Mouse (Mus musculus) thymus, postnatal 10 days (tissue): ENCODE measurements at regions not wholly inside any gene's neighbourhood (a gene's known extent, or its start where the extent isn't known, plus 50 kb on each side); places are given as distances from the start of the nearest gene placed in this dataset.
A peak's percentile ranks its signal among the peaks of the same experiment; 100 is the strongest.

ENCODE experiments used
- DNase-seq, 2 experiments: peaks; one replicate each; pipeline ENCODE4 v3.0.0; 2021; ENCODE audit warnings: low spot score in 2 of 2

DNA sequence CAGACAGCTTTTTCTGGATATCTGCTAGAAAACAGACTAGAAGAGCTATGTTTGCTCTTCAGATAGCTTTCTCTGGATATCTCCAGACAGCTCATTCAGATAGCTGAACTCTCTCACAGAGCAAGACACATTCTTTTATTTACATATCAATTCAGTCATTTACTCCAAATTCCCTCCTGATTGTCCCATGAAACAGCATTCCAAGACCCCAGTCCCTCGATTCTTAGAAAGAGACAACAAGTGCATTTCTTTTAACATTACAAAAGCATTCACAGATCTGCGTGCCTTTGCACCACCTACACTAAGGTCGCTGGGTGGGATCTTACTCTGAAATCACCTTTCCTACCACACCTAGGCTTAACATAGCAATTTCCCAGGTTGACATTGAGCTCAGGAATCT is 1039.5 kb upstream of the Ddx18 start:
- no peak for DNase-seq

DNA sequence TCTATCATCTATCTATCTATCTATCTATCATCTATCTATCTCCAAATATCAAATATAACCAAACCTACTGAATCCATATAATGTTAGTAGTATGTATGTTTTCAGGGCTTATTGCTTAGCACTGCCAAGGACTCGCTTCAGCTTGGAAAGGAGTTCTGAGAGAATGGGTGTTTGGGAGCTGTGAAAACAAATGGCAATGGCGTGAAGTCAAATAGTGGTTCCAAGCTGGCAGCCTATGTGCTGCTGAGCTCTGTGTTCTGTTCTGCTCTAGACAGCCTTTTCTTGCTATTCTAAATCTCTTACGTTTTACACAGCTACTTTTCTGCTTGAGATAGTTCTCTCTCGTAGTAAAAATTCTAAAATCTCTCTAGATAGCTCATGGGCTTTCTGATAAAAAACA is 1008.2 kb upstream of the Ddx18 start:
- no peak for DNase-seq

DNA sequence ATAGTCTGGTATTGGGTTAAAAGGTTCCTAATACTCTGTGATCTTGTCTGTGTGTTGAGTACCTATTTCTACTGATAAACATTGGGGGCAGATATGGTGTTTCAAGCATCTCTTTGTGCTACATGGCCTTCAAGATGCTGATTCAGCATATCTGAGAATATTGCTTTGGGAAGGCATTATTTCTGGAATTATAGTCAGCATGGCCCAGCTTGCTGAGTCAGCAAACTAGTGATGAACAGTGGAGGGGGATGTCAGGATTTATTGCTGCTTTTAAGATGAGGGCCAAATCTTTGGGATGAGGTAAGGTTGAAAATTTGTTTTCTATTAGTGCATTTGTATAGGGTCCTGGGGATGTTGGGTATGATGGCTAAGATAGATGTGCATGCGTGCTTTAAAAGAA is 983.8 kb upstream of the Ddx18 start:
- no peak for DNase-seq

DNA sequence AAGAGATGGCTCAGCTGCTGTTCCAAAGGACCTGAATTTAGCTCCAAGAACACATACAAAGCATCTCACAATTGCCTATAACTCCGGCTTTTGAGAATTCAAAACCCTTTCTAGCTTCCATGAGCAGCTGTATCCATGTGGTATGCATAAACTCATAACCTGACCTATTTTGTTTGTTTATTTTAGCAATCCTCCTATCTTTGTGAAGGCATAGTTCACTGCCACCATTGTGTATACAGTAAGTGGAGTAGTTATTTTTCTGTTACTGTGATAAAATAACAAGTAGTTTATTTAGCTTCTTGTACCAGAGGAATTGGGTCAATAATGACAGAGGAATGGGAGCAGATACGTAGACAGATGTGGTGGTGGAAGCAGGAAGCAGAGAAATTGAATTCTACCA is 941.8 kb upstream of the Ddx18 start:
- no peak for DNase-seq

DNA sequence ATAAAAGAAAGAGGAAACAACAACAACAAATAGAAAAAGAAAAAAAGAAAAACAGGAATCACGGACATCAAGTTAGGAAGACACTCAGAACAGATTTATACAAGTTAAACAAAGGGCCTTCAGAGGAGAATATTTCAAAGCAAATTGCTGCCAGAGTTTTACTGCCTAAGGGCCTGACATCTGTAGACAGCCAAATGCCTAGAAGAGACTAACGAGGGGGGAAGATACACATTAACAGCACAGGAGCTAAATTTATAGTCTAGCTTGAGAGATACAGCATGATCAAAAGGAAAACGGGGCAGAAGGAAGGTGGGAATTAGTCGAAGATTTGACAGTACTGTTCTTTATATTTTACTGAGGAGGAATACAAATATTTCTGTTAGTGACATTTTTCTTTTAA is 933.9 kb upstream of the Ddx18 start:
- DNase-seq: no peak

DNA sequence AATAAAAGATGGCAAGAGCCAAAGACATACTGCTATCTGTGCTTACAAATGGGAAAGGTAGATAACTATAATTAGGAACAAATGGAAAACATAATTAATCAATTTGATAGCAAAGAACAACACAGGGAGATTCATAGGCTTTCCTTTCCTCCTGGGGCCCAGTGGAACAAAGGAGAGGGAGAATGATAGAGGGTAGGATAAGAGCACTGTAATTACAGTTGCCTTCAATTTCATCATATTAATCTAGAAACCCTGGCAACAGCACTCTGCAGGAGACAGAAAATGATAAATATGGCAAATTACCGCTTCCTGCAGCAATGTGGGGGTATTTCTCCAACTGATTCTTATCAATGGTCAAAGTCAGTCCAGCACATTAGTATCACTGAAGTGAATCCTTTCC is 910.2 kb upstream of the Ddx18 start:
- no peak for DNase-seq

DNA sequence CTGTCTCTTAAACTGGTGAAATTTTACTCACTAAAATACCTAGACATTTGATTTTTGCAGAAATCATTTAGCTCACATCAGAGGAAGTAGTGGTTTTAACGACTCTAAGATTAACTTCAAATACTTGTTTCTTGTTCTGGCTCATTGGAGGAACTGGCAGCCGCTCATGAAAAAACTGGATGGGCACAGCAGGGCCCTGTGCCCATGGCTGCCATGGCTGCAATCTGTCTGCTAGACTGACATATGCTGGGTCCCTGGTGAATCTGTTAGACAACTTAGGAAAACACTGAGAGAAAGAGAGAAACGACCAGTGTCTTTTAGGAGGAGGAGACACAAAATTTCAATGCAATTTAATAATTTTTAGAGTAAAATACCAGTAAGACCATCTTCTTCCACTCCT is 896.1 kb upstream of the Ddx18 start:
- no peak for DNase-seq

DNA sequence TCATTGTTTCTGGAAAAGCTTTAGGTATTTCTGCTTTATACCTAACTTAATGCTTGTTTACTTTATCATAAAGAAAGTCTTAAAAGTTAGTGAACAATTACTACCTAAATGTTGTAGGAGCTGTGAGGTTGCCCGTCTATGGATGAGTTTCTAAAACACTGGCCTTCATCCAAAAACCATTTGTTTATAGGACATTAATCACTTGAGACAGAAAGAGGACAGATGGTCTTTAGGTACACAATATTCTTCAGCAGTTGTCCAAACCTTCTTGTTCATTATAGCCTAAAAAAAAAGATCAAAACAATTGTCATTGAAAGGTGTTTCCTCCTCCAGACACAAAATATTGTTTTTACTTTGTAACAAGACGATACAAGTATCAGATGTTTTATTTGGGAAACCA is 891.3 kb upstream of the Ddx18 start:
- DNase-seq: no peak

DNA sequence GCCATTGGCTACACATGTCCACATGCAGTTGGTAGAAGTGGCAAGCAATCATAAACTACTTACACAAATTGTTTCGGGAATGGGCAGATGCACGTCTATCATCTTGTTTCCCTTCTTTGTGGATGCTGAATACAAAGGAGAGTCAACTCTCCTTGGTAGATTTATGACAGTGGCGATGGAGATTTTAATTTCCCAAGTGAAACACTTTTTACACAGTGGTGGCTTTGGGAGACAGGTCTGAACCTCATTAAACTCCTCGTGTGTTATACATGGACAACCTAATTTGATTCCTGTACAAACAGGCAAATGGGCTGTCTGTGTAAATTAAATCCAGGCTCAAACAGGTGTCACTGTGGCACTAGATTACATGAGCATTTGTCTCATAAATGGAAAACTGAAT is 887.1 kb upstream of the Ddx18 start:
- DNase-seq: no peak

DNA sequence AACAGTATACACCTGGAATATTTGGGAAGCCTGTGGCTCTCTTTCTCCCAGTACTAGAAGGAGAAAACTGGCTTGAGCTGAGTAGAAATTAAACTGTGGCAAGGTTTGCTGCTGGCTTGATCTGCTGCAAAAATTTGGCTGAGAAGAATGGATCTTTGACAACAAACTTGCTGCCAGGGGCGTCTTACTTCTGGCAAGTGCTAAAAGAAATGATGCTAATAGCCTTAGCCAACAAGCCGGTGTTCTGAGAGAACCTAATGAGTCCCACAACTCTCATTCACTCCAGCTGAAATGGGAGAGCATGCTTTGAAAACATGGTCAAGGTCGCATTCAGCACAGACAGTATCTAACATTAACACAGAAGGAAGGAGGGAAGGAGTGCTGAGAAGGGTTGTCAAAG is 885.8 kb upstream of the Ddx18 start:
- DNase-seq: no peak

DNA sequence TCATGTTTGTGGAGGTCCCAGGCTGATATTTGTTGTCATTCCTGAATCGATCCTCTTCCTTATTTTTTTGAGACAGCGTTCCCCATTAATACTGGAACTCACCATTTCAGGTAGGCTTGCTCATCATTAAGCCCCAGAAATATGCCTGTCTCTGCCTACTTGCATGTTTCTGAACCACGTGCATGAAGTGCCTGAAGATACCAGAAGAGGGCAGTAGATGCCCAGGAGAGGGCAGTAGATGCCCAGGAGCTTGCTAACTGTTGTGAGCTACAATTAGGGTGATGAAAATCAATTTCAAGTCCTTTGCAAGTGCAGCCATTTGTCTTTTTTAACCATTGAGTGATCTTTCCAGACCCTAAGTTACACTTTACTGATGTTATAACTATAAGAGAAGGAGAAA is 871.6 kb upstream of the Ddx18 start:
- DNase-seq: peak in 1 of 2 experiments; percentile 4

DNA sequence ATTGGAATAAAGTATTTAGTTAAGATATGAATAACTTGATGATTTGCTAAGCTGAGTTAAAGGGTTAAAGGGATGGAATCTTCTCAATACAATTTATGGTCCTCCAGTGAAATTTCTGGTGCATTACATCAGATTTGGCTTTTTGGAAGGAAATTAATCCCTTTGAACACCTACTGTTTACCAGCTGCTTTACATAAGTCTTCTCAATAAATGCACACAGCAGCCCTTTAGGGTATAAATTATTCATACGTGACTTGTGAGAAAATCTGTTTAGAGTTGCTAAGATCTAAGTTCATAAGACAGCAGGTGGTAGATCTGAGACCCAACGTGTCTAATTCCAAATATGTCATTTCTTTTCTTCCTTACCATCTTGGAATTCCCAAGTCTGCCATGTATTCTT is 855.7 kb upstream of the Ddx18 start:
- no peak for DNase-seq

DNA sequence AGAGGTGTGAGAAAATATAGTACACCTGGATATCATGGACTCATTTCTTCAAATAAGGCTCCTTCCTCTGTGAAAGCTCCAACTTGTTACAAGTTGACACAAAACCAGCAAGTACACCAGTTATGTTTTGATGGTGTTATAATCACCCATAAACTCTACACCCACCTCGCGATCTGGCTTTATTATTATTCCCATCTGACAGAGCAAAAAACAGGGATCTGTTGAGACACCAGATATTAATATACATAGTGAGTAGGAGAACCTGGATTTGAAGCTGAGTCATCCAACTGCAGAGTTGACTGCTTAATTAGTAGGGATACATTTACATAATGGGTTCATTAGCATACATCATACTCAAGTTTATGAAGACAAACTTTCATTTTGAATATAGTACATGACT is 828.6 kb upstream of the Ddx18 start:
- no peak for DNase-seq

DNA sequence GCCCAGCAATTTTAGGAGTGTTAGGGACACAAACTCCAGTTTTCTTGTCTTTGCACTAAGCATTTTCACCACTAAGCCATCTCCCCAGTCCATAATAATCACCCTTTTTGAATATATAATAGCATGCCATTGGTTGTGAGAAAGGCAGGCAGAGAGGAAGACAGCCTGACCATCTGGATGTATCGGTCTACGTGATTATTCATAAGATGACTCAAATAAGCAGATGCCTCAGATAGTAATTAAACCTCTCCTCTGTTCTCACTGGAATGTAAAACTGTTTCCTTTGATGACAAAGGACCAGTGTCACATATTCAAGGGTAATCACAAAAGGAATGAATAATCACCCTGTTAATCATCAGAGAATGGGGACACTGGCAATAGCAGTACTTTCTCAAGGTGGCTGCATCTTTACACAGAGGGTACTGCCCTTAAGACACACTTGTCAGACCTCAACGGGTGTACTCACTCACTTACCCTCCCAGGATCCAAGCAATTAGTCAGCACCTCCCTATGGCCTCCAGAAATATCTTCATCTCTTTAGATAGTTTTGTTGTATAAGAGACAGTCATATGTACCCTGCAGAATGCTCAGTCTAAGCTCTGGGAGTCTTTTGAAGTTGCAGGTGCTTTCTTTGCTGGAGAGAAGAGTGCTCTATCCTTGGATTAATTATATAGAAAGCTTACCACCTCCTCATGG is 826.0 kb upstream of the Ddx18 start:
- no peak for DNase-seq

DNA sequence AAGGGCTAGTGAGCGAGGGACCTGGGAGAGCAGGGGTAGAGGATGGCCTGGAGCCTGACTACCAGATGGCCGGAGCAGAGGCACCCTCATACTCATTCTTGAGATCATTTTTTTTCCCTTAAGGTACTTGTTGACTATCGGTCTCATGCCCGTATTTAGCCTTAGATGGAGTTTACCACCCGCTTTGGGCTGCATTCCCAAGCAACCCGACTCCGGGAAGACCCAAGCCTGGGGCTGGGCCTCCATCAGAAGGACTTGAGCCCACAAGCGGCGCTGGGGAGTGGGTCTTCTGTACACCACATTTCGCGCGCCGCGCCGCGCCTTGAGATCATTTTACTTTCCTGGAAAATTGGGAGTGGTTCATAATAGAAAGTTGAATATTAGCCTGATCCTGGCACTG is 789.2 kb upstream of the Ddx18 start:
- DNase-seq: peak; percentile 90 to 99

DNA sequence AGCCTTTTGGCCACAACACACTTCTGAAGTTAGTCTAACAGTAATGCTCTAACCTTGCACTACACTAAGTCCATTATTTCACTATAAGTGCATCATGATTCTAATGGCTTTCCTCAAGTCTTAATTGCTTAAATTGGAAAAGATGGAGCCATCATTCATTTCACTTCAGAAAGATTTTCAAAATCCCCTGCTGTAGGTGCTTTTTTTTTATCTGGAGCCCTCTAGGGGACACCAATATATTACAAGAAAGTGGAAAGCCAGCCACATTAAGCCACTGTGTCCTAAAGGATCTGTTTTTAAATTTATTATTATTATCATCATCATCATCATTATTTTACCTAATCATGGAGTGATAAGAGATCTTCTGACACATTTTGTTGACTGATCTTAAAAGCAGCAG is 783.7 kb upstream of the Ddx18 start:
- no peak for DNase-seq

DNA sequence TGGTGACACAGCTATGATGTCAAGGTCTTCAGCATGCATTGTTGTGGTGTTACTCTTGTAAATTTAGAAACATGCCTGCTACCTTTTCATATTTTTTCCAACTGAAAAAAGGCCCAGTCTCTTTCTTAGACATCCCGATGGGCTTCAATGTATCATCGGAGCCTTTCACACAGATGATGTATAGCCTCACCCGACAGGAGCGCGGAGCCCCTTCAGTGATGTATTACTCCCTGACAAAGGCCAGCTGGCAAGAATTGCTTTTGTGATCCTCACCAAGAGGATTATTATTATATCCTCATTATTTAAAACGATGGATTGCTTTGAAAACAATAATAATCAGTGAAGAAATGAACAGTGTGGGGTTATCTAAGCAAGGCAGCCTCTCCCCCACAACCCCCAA is 765.5 kb upstream of the Ddx18 start:
- no peak for DNase-seq

DNA sequence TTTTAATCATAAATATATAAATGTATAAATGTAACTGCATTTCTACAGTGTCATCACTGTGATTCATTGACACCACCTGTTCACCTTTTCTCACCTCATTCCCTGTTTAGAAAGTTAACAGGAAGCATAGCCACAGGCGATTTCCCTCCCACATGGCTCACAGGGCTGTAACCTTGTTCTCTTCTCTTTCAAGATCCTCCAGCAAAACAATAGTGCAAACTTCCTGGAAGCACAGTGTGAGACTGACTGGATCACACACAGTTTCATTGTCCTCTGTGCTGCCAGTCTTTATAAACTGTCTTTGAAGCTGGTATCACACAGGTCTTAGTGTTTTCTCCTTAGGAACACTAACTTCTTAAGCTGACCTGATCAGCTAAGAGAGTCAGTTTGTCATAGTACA is 760.5 kb upstream of the Ddx18 start:
- DNase-seq: no peak
